Mouse (Mus musculus) spleen, adult 2 months (tissue): Measurements from ENCODE around the gene Myo16. TPM values are rescaled to one million over a fixed set of nuclear protein-coding genes. Genes with fewer than 3 reads are reported as not detected.

Source experiments
- DNase-seq, 2 experiments: peaks; one replicate each; pipeline versions ENCODE4 v3.0.0 to v3.0.0-alpha.2; 2012 to 2021; ENCODE audit warnings: low spot score in 2 of 2, low read depth in 1 of 2
- H3K27ac ChIP-seq: fragments of 200-500 bp; 2 replicates; pipeline ENCODE4 v1.5.1; 2012; ENCODE audit warnings: low read length, inconsistent platforms; ENCODE audit not compliant: insufficient read depth
- H3K27me3 ChIP-seq: fragments of 200-500 bp; 2 replicates; pipeline ENCODE4 v1.6.1; 2012; ENCODE audit warnings: mild to moderate bottlenecking, moderate library complexity, low read length, inconsistent platforms; ENCODE audit not compliant: control insufficient read depth, insufficient read depth
- H3K36me3 ChIP-seq: fragments of 200-500 bp; 2 replicates; pipeline ENCODE4 v1.6.1; 2012; ENCODE audit warnings: mild to moderate bottlenecking, low read length, inconsistent platforms; ENCODE audit not compliant: control insufficient read depth, insufficient read depth
- H3K4me1 ChIP-seq: fragments of 200-500 bp; 2 replicates; pipeline ENCODE4 v1.6.1; 2011; ENCODE audit warnings: inconsistent platforms; ENCODE audit not compliant: control insufficient read depth, insufficient read depth, insufficient read length
- H3K4me3 ChIP-seq: fragments of 200-500 bp; 2 replicates; pipeline ENCODE4 v1.5.1; 2011; ENCODE audit warnings: mild to moderate bottlenecking, inconsistent platforms; ENCODE audit not compliant: insufficient read depth, insufficient read length; ENCODE audit errors: extremely low read depth
- CTCF ChIP-seq: fragments of 200-500 bp; IDR thresholded peaks from 2 replicates; pipeline ENCODE4 v1.5.1; 2011; ENCODE audit warnings: mild to moderate bottlenecking, inconsistent platforms; ENCODE audit not compliant: insufficient read depth, insufficient read length, insufficient replicate concordance; ENCODE audit errors: extremely low read depth
- POLR2A ChIP-seq: fragments of 200-500 bp; IDR thresholded peaks from 2 replicates; pipeline ENCODE4 v1.6.1; 2011; ENCODE audit warnings: low read depth, low read length, inconsistent platforms
- WGBS: fragments of 180-500 bp; shearing (Covaris S2); methylation state at CpG from one replicate; pipeline ENCODE4 v1.1.7; 2018; 5-methylcytosine and 5-hydroxymethylcytosine counted together
- polyA plus RNA-seq: library from polyadenylated mRNA; depleted of rRNA; stranded (reverse); fragments of >200 nt; gene quantifications from 2 replicates; pipeline ENCODE4 v1.2.3, GENCODE M21; 2012

Myo16 gene
- polyA plus RNA-seq, 1 experiment, result 0.39 TPM

- Histone ChIP-seq H3K36me3 (no peaks in the 10 kb centered on the region), H3K27me3 (no peaks in the 10 kb centered on the region), H3K4me3 (no peak overlapping the region), H3K27ac (no peak overlapping the region), H3K4me1 (no peaks in the 10 kb centered on the region)
- WGBS, result 76% methylated on average over 5 of the region's 5 CpGs
- no peak for TF ChIP-seq POLR2A
- no peak for TF ChIP-seq CTCF
- DNase-seq, result no peak
Measured at GRCm38 (mm10) chr8:10611636-10612035, 457.9 kb downstream of the Myo16 start.

- no peak overlapping the region for H3K27ac ChIP-seq
- H3K4me1 ChIP-seq, result no peaks in the 10 kb centered on the region
- no peak overlapping the region for H3K4me3 ChIP-seq
- H3K36me3 ChIP-seq, result no peaks in the 10 kb centered on the region
- H3K27me3 ChIP-seq, result no peaks in the 10 kb centered on the region
- TF ChIP-seq POLR2A (no peak), CTCF (no peak)
- WGBS, result 87% methylated on average over 2 of the region's 2 CpGs
- no peak for DNase-seq
Measured at GRCm38 (mm10) chr8:10613371-10613770, 459.7 kb downstream of the Myo16 start.

- Histone ChIP-seq H3K4me1 (no peaks in the 10 kb centered on the region), H3K4me3 (no peak overlapping the region), H3K36me3 (no peaks in the 10 kb centered on the region), H3K27me3 (no peaks in the 10 kb centered on the region), H3K27ac (no peak overlapping the region)
- DNase-seq, result no peak
- 93% methylated on average over 2 of the region's 2 CpGs for WGBS
- TF ChIP-seq CTCF, result no peak
- no peak for TF ChIP-seq POLR2A
Measured at GRCm38 (mm10) chr8:10619689-10620088, 466.0 kb downstream of the Myo16 start.

GRCm38 (mm10) chr8:10625262-10625661 lies 471.6 kb downstream of the Myo16 start:
- Histone ChIP-seq H3K4me3 (no peak overlapping the region), H3K36me3 (no peaks in the 10 kb centered on the region), H3K4me1 (no peaks in the 10 kb centered on the region), H3K27ac (no peak overlapping the region), H3K27me3 (no peaks in the 10 kb centered on the region)
- no peak for TF ChIP-seq POLR2A
- TF ChIP-seq CTCF, result no peak
- DNase-seq, result no peak
- WGBS, result 80% methylated on average over 5 of the region's 5 CpGs

- no peak for DNase-seq
- no peak overlapping the region for H3K4me3 ChIP-seq
- H3K4me1 ChIP-seq, result no peaks in the 10 kb centered on the region
- TF ChIP-seq POLR2A (no peak), CTCF (no peak)
- H3K27ac ChIP-seq, result no peak overlapping the region
- H3K36me3 ChIP-seq, result no peaks in the 10 kb centered on the region
- no peaks in the 10 kb centered on the region for H3K27me3 ChIP-seq
- 88% methylated on average over 8 of the region's 8 CpGs for WGBS
Measured at GRCm38 (mm10) chr8:10628725-10629124, 475.0 kb downstream of the Myo16 start.

- Histone ChIP-seq H3K27me3 (no peaks in the 10 kb centered on the region), H3K4me1 (no peaks in the 10 kb centered on the region), H3K4me3 (no peak overlapping the region), H3K27ac (no peak overlapping the region), H3K36me3 (no peaks in the 10 kb centered on the region)
- DNase-seq, result no peak
- WGBS, result 91% methylated on average over 5 of the region's 5 CpGs
- TF ChIP-seq POLR2A (no peak), CTCF (no peak)
Measured at GRCm38 (mm10) chr8:10629862-10630261, 476.2 kb downstream of the Myo16 start.

GRCm38 (mm10) chr8:10631006-10631405 lies 477.3 kb downstream of the Myo16 start:
- no peak for TF ChIP-seq CTCF
- no peak for TF ChIP-seq POLR2A
- no peak overlapping the region for H3K27ac ChIP-seq
- WGBS, result 88% methylated on average over 2 of the region's 2 CpGs
- H3K36me3 ChIP-seq, result no peaks in the 10 kb centered on the region
- no peaks in the 10 kb centered on the region for H3K4me1 ChIP-seq
- no peak overlapping the region for H3K4me3 ChIP-seq
- no peak for DNase-seq
- H3K27me3 ChIP-seq, result no peaks in the 10 kb centered on the region
